Mouse (Mus musculus): ENCODE results near the gene Dbp. TPM values are rescaled to one million over a fixed set of nuclear protein-coding genes. Genes with fewer than 3 reads are reported as not detected.

Dbp gene
- polyA plus RNA-seq, 1 experiment from 2014 or later, result 2.2 TPM

DNA sequence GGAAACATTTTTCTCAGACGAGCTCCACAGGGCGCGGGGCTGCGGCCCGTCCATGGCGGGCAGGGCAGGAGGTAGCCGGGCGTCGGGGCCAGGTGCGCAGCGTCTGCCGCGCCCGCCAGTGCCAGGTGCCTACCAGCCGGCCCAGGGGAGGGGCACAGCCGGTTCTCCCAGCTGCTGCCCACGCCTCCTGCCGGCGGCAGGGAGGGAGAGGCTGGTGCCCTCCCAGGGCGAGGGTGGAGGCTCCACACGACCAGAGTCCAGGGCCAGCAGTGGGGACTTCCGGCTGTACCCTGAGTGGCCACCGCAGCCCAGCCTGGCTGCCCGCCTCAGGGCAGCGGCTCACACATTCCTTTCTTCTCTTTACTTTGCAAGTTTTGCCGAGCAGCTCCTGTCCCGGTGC, 54.5 kb downstream of the Dbp start:
- H3K27me3 ChIP-seq (replicated peaks), result peaks cover 44% of the 10 kb centered on the region
- H3K36me3 ChIP-seq, result no peaks in the 10 kb centered on the region
- peak overlapping the region; percentile 58 for H3K4me2 ChIP-seq
- no peak; the same call in 1 of the 2 replicates for ATAC-seq (ENCODE audit: extremely low read depth, insufficient number of reproducible peaks, low FRiP score, low TSS enrichment)
- 6% methylated on average over 27 of the region's 27 CpGs for WGBS
- peak overlapping the region; percentile 33 for H3K4me3 ChIP-seq
- peaks cover 6% of the 10 kb centered on the region for H3K4me1 ChIP-seq
- no peaks in the 10 kb centered on the region for H3K9me3 ChIP-seq
- no peak overlapping the region for H3K27ac ChIP-seq (replicated peaks)
- H3K9ac ChIP-seq, result peak overlapping the region; percentile 61

Other genes starting within 250 kb of the Dbp start
- 5,089 and 5,516 TPM in 2 replicates for gene Ftl1, start 245.2 kb upstream of the Dbp start, polyA plus RNA-seq (2015; fragmentation: Nextera tagmentation; extraction: Ambion mirVana)
- gene Bax, start 238.2 kb upstream of the Dbp start, polyA plus RNA-seq (2015; fragmentation: Nextera tagmentation; extraction: Ambion mirVana), result 124 and 139 TPM in 2 replicates
- gene Tulp2, start 223.2 kb upstream of the Dbp start, polyA plus RNA-seq (2015; fragmentation: Nextera tagmentation; extraction: Ambion mirVana), result 0.74 and 1.0 TPM in 2 replicates
- gene Gm45808, start 218.3 kb upstream of the Dbp start, polyA plus RNA-seq (2015; fragmentation: Nextera tagmentation; extraction: Ambion mirVana), result not detected in 2 replicates
- 3.9 TPM in 2 replicates for gene Dhdh, start 216.3 kb upstream of the Dbp start, polyA plus RNA-seq (2015; fragmentation: Nextera tagmentation; extraction: Ambion mirVana)
- 175 and 177 TPM in 2 replicates for gene Nucb1, start 194.7 kb upstream of the Dbp start, polyA plus RNA-seq (2015; fragmentation: Nextera tagmentation; extraction: Ambion mirVana)
- 38.5 and 49.6 TPM in 2 replicates for gene Ppp1r15a, start 178.8 kb upstream of the Dbp start, polyA plus RNA-seq (2015; fragmentation: Nextera tagmentation; extraction: Ambion mirVana)
- 1.1 and 1.2 TPM in 2 replicates for gene Plekha4, start 178.8 kb upstream of the Dbp start, polyA plus RNA-seq (2015; fragmentation: Nextera tagmentation; extraction: Ambion mirVana)
- gene Hsd17b14, start 150.2 kb upstream of the Dbp start, polyA plus RNA-seq (2015; fragmentation: Nextera tagmentation; extraction: Ambion mirVana), result 0.43 and 0.52 TPM in 2 replicates
- gene Bcat2, start 134.9 kb upstream of the Dbp start, polyA plus RNA-seq (2015; fragmentation: Nextera tagmentation; extraction: Ambion mirVana), result 65.4 and 66.3 TPM in 2 replicates
- not detected in 2 replicates for gene Fgf21, start 89.6 kb upstream of the Dbp start, polyA plus RNA-seq (2015; fragmentation: Nextera tagmentation; extraction: Ambion mirVana)
- not detected in 2 replicates for gene Fut1, start 87.8 kb upstream of the Dbp start, polyA plus RNA-seq (2015; fragmentation: Nextera tagmentation; extraction: Ambion mirVana)
- 0.11 and 0.19 TPM in 2 replicates for gene Izumo1, start 83.3 kb upstream of the Dbp start, polyA plus RNA-seq (2015; fragmentation: Nextera tagmentation; extraction: Ambion mirVana)
- gene Rasip1, start 77.6 kb upstream of the Dbp start, polyA plus RNA-seq (2015; fragmentation: Nextera tagmentation; extraction: Ambion mirVana), result 17.1 and 18.9 TPM in 2 replicates
- gene Mamstr, start 65.1 kb upstream of the Dbp start, polyA plus RNA-seq (2015; fragmentation: Nextera tagmentation; extraction: Ambion mirVana), result 3.3 and 5.0 TPM in 2 replicates
- 0.86 and 1.1 TPM in 2 replicates for gene Fut2, start 38.7 kb upstream of the Dbp start, polyA plus RNA-seq (2015; fragmentation: Nextera tagmentation; extraction: Ambion mirVana)
- 0.11 TPM in 1 of 2 replicates, not detected in the other for gene Ntn5, start 21.1 kb upstream of the Dbp start, polyA plus RNA-seq (2015; fragmentation: Nextera tagmentation; extraction: Ambion mirVana)
- 0.29 and 0.47 TPM in 2 replicates for gene Sec1, start 10.7 kb upstream of the Dbp start, polyA plus RNA-seq (2015; fragmentation: Nextera tagmentation; extraction: Ambion mirVana)
- gene Car11, start 5.2 kb upstream of the Dbp start, polyA plus RNA-seq (2015; fragmentation: Nextera tagmentation; extraction: Ambion mirVana), result 5.4 and 6.0 TPM in 2 replicates
- 630 and 695 TPM in 2 replicates for gene Rpl18, start 10.4 kb downstream of the Dbp start, polyA plus RNA-seq (2015; fragmentation: Nextera tagmentation; extraction: Ambion mirVana)
- 16.7 and 17.5 TPM in 2 replicates for gene Sphk2, start 12.9 kb downstream of the Dbp start, polyA plus RNA-seq (2015; fragmentation: Nextera tagmentation; extraction: Ambion mirVana)
- gene Fam83e, start 16.1 kb downstream of the Dbp start, polyA plus RNA-seq (2015; fragmentation: Nextera tagmentation; extraction: Ambion mirVana), result 0.20 and 0.31 TPM in 2 replicates
- not detected in 2 replicates for gene Spaca4, start 20.7 kb downstream of the Dbp start, polyA plus RNA-seq (2015; fragmentation: Nextera tagmentation; extraction: Ambion mirVana)
- gene Lmtk3, start 78.7 kb downstream of the Dbp start, polyA plus RNA-seq (2015; fragmentation: Nextera tagmentation; extraction: Ambion mirVana), result 0.62 and 0.80 TPM in 2 replicates
- gene Sult2b1, start 79.6 kb downstream of the Dbp start, polyA plus RNA-seq (2015; fragmentation: Nextera tagmentation; extraction: Ambion mirVana), result 0.24 and 0.38 TPM in 2 replicates
- 90.1 and 103 TPM in 2 replicates for gene Cyth2, start 109.5 kb downstream of the Dbp start, polyA plus RNA-seq (2015; fragmentation: Nextera tagmentation; extraction: Ambion mirVana)
- 0.39 and 0.43 TPM in 2 replicates for gene Kcnj14, start 119.7 kb downstream of the Dbp start, polyA plus RNA-seq (2015; fragmentation: Nextera tagmentation; extraction: Ambion mirVana)
- gene Grwd1, start 125.9 kb downstream of the Dbp start, polyA plus RNA-seq (2015; fragmentation: Nextera tagmentation; extraction: Ambion mirVana), result 41.9 and 44.1 TPM in 2 replicates
- gene Kdelr1, start 167.7 kb downstream of the Dbp start, polyA plus RNA-seq (2015; fragmentation: Nextera tagmentation; extraction: Ambion mirVana), result 56.4 and 58.7 TPM in 2 replicates
- gene Grin2d, start 173.3 kb downstream of the Dbp start, polyA plus RNA-seq (2015; fragmentation: Nextera tagmentation; extraction: Ambion mirVana), result 0.13 and 0.23 TPM in 2 replicates
- gene Syngr4, start 191.6 kb downstream of the Dbp start, polyA plus RNA-seq (2015; fragmentation: Nextera tagmentation; extraction: Ambion mirVana), result 0.90 and 1.1 TPM in 2 replicates
- gene Tmem143, start 191.9 kb downstream of the Dbp start, polyA plus RNA-seq (2015; fragmentation: Nextera tagmentation; extraction: Ambion mirVana), result 5.8 and 6.8 TPM in 2 replicates
- gene Emp3, start 216.3 kb downstream of the Dbp start, polyA plus RNA-seq (2015; fragmentation: Nextera tagmentation; extraction: Ambion mirVana), result 84.1 and 92.1 TPM in 2 replicates
- gene Ccdc114, start 219.0 kb downstream of the Dbp start, polyA plus RNA-seq (2015; fragmentation: Nextera tagmentation; extraction: Ambion mirVana), result 2.7 and 3.4 TPM in 2 replicates